Mouse (Mus musculus): ENCODE measurements around the gene Dact2.

The Dact2 gene

DNA sequence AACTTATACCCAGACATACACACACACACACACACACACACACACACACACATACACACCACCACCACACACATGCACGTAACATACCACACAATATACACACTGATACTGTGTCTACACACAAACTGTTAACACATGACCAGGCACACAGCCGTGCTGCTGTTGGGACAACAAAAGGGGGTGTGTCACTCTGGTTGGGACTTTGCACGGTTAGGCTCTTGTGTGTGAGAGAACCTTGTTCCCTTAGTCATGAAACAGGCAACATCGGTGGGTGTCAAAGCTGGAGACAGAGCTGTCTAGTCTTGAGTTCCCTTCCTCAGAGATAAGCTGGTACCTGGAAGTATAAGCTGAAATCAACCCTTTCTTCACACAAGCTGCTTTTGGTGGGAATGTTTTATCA, 29.1 kb downstream of the Dact2 start:
- no peak for DNase-seq (ENCODE audit: low read depth, low spot score)

DNA sequence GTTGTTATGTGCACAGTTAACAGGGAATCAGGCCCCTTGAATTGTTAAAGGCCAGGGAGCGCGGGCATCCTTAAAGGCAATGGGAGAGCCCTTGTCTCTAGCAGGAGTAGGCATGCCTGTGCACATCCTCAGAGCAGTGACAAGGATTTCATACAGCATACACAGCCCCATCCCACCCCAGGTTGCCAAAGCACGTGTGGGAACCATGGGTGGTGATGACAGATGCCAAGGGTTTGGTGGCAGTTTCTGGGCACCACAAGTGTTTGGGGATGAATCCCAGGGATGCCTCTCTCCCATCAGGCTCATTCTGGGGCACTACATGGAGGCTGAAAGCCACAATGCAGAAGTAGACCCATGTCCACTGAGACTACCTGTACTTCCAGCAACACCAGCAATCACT, 29.7 kb downstream of the Dact2 start:
- DNase-seq (ENCODE audit: low read depth, low spot score): no peak

DNA sequence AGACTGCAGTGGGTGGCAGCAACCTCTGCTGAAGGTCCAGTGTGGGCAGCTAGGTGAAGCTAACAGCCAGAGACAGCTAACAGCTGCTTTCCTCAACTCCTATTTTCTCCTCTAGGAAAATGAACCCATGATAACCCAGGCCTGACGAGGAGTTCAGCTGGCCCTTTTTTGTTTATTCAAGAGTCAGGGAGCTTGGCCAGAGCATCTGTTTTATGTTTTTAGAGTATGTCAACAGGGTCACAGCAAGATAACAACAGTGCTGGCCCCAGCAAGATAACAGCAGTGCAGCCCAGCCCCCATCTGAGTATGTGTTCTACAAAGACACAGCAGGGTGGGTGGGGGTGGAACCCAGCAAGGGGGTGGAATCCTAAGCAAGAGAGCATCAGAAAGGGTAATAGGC, 30.6 kb downstream of the Dact2 start:
- DNase-seq (ENCODE audit: low read depth, low spot score): no peak

- no peak for DNase-seq (ENCODE audit: low read depth, low spot score)
Observed at GRCm38 (mm10) chr17:14172731-14173130, 31.4 kb downstream of the Dact2 start.

GRCm38 (mm10) chr17:14172184-14172583, 31.9 kb downstream of the Dact2 start:
- DNase-seq (ENCODE audit: low read depth, low spot score): no peak

GRCm38 (mm10) chr17:14170961-14171479, 33.1 kb downstream of the Dact2 start:
- no peak for DNase-seq (ENCODE audit: low read depth, low spot score)

GRCm38 (mm10) chr17:14169431-14169830, 34.7 kb downstream of the Dact2 start:
- no peak for DNase-seq (ENCODE audit: low read depth, low spot score)

- DNase-seq (ENCODE audit: low read depth, low spot score): no peak
Observed at GRCm38 (mm10) chr17:14167594-14167993, 36.5 kb downstream of the Dact2 start.

- no peak for DNase-seq (ENCODE audit: low read depth, low spot score)
Observed at GRCm38 (mm10) chr17:14166746-14167432, 37.2 kb downstream of the Dact2 start.

DNA sequence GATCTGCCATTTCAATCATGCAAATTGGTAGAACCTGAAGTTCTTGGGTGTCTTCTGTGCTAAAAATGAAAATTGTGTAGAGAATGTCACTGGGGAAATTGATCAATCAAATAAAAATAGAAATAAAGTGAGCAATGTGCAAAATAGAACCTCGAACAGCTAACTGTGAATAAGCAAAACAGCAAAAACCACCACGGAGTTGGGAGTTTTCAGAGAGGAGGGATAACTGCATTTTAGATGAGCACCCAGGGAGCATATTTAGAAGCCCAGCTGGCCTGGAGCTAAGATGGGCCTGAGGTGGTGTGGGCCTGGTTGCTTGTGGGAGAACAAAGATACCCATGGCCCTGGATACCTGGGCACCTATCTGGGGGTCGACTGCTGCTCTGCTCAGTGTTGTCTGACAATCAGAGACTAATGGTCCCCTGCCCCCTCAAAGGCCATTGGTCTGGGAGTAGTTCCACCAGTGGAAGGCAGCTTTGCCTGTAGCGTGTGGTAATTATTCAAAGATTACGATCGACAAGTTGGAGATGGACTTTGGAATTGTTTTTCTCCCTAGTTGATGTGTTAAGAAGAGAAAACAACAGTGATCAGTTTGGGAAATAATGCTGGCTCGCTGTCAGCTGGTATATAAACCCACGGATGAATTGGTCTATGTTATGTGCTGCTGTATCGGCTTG, 38.0 kb downstream of the Dact2 start:
- no peak for DNase-seq (ENCODE audit: low read depth, low spot score)

- DNase-seq (ENCODE audit: low read depth, low spot score): no peak
Observed at GRCm38 (mm10) chr17:14165332-14165876, 38.7 kb downstream of the Dact2 start.

- DNase-seq (ENCODE audit: low read depth, low spot score): no peak
Observed at GRCm38 (mm10) chr17:14160846-14161245, 43.3 kb downstream of the Dact2 start.

GRCm38 (mm10) chr17:14157779-14158195, 46.3 kb downstream of the Dact2 start:
- DNase-seq (ENCODE audit: low read depth, low spot score): no peak
